Mouse (Mus musculus): ENCODE measurements around the gene Farsb. TPM values are rescaled to one million over a fixed set of nuclear protein-coding genes. Genes with fewer than 3 reads are reported as not detected.

The Farsb gene
- polyA plus RNA-seq, 2 experiments, result 60.3 to 124 TPM

GRCm38 (mm10) chr1:78525189-78525886 is 36.6 kb upstream of the Farsb start:
- Histone ChIP-seq H3K36me3 (ENCODE audit: control insufficient read depth, insufficient read depth, low read length) (no peaks in the 10 kb centered on the region), H3K9ac (ENCODE audit: low read depth, low read length, severe bottlenecking) (no peak overlapping the region), H3K4me2 (replicated peaks; ENCODE audit: low read depth, low read length, severe bottlenecking) (no peak overlapping the region), H3K4me1 (ENCODE audit: control insufficient read depth, insufficient read depth, low read length) (no peaks in the 10 kb centered on the region), H3K9me3 (ENCODE audit: control insufficient read depth, low read length) (no peaks in the 10 kb centered on the region), H3K27ac (replicated peaks; ENCODE audit: low read depth, low read length) (no peak overlapping the region), H3K4me3 (replicated peaks; ENCODE audit: low read length) (no peak overlapping the region), H3K27me3 (ENCODE audit: control insufficient read depth, insufficient read depth, low read length) (no peaks in the 10 kb centered on the region)
- 45% methylated on average over 23 of the region's 23 CpGs for WGBS
- DNase-seq (ENCODE audit: low spot score), result peak; percentile 49
- ATAC-seq (ENCODE audit: low FRiP score, low read depth), result no peak
- TF ChIP-seq POLR2A (IDR thresholded peaks at IDR 0.05; ENCODE audit: borderline replicate concordance, extremely low read depth, insufficient read depth, insufficient read length), result no peak

- Histone ChIP-seq H3K36me3 (ENCODE audit: control insufficient read depth, insufficient read depth, low read length) (no peaks in the 10 kb centered on the region), H3K9ac (ENCODE audit: low read depth, low read length, severe bottlenecking) (no peak overlapping the region), H3K4me2 (replicated peaks; ENCODE audit: low read depth, low read length, severe bottlenecking) (no peak overlapping the region), H3K27me3 (ENCODE audit: control insufficient read depth, insufficient read depth, low read length) (no peaks in the 10 kb centered on the region), H3K27ac (replicated peaks; ENCODE audit: low read depth, low read length) (no peak overlapping the region), H3K4me1 (ENCODE audit: control insufficient read depth, insufficient read depth, low read length) (no peaks in the 10 kb centered on the region), H3K4me3 (replicated peaks; ENCODE audit: low read length) (no peak overlapping the region), H3K9me3 (ENCODE audit: control insufficient read depth, low read length) (no peaks in the 10 kb centered on the region)
- TF ChIP-seq POLR2A (IDR thresholded peaks at IDR 0.05; ENCODE audit: borderline replicate concordance, extremely low read depth, insufficient read depth, insufficient read length), result no peak
- no peak for ATAC-seq (ENCODE audit: low FRiP score, low read depth)
- 91% methylated on average over 7 of the region's 7 CpGs for WGBS
- no peak for DNase-seq (ENCODE audit: low spot score)
Measured at GRCm38 (mm10) chr1:78518907-78519306, 30.2 kb upstream of the Farsb start.

- no peak for ATAC-seq (ENCODE audit: low FRiP score, low read depth)
- no peak for DNase-seq (ENCODE audit: low spot score)
- peaks cover 5% of the 10 kb centered on the region; the same call in 1 of the 2 replicates for H3K27me3 ChIP-seq (ENCODE audit: control insufficient read depth, insufficient read depth, low read length)
- 80% methylated on average over 8 of the region's 8 CpGs for WGBS
- H3K4me2 ChIP-seq (replicated peaks; ENCODE audit: low read depth, low read length, severe bottlenecking), result no peak overlapping the region
- H3K9ac ChIP-seq (ENCODE audit: low read depth, low read length, severe bottlenecking), result no peak overlapping the region
- no peaks in the 10 kb centered on the region for H3K36me3 ChIP-seq (ENCODE audit: control insufficient read depth, insufficient read depth, low read length)
- H3K9me3 ChIP-seq (ENCODE audit: control insufficient read depth, low read length), result no peaks in the 10 kb centered on the region
- H3K27ac ChIP-seq (replicated peaks; ENCODE audit: low read depth, low read length), result no peak overlapping the region
- H3K4me1 ChIP-seq (ENCODE audit: control insufficient read depth, insufficient read depth, low read length), result peaks cover 4% of the 10 kb centered on the region; the same call in 1 of the 2 replicates
- TF ChIP-seq POLR2A (IDR thresholded peaks at IDR 0.05; ENCODE audit: borderline replicate concordance, extremely low read depth, insufficient read depth, insufficient read length), result no peak
- H3K4me3 ChIP-seq (replicated peaks; ENCODE audit: low read length), result no peak overlapping the region
Measured at GRCm38 (mm10) chr1:78512756-78513155, 24.1 kb upstream of the Farsb start.

- H3K4me3 ChIP-seq (replicated peaks; ENCODE audit: low read length), result peak within 1 kb of the TSS; percentile 32
- no peak within 1 kb of the TSS for H3K27ac ChIP-seq (replicated peaks; ENCODE audit: low read depth, low read length)
- TF ChIP-seq POLR2A (IDR thresholded peaks at IDR 0.05; ENCODE audit: borderline replicate concordance, extremely low read depth, insufficient read depth, insufficient read length), result no peak
- peak within 1 kb of the TSS; percentile 41 for H3K9ac ChIP-seq (ENCODE audit: low read depth, low read length, severe bottlenecking)
- H3K36me3 ChIP-seq (ENCODE audit: control insufficient read depth, insufficient read depth, low read length), result no peaks in the 10 kb centered on the region
- ATAC-seq (ENCODE audit: low FRiP score, low read depth) (no peak), DNase-seq (ENCODE audit: low spot score) (no peak)
- H3K9me3 ChIP-seq (ENCODE audit: control insufficient read depth, low read length), result no peaks in the 10 kb centered on the region
- H3K4me1 ChIP-seq (ENCODE audit: control insufficient read depth, insufficient read depth, low read length), result peaks cover 4% of the 10 kb centered on the region; the same call in 1 of the 2 replicates
- peaks cover 5% of the 10 kb centered on the region; the same call in 1 of the 2 replicates for H3K27me3 ChIP-seq (ENCODE audit: control insufficient read depth, insufficient read depth, low read length)
- 3% methylated on average over 21 of the region's 25 CpGs for WGBS
- peak within 1 kb of the TSS; percentile 58 for H3K4me2 ChIP-seq (replicated peaks; ENCODE audit: low read depth, low read length, severe bottlenecking)
Measured at GRCm38 (mm10) chr1:78511621-78512160, 23.0 kb upstream of the Farsb start, which contains the start of gene BC035947. Gene BC035947 (minus strand): TSS chr1:78512158.

GRCm38 (mm10) chr1:78510862-78511261 is 22.2 kb upstream of the Farsb start, which contains the start of gene Mogat1:
Gene Mogat1 (plus strand): TSS chr1:78510991.
- 69% methylated on average over 5 of the region's 5 CpGs for WGBS
- TF ChIP-seq POLR2A (IDR thresholded peaks at IDR 0.05; ENCODE audit: borderline replicate concordance, extremely low read depth, insufficient read depth, insufficient read length), result no peak
- Histone ChIP-seq H3K4me2 (replicated peaks; ENCODE audit: low read depth, low read length, severe bottlenecking) (peak within 1 kb of the TSS; percentile 58), H3K4me3 (replicated peaks; ENCODE audit: low read length) (peak within 1 kb of the TSS; percentile 32), H3K36me3 (ENCODE audit: control insufficient read depth, insufficient read depth, low read length) (no peaks in the 10 kb centered on the region), H3K27ac (replicated peaks; ENCODE audit: low read depth, low read length) (no peak within 1 kb of the TSS), H3K9me3 (ENCODE audit: control insufficient read depth, low read length) (no peaks in the 10 kb centered on the region), H3K27me3 (ENCODE audit: control insufficient read depth, insufficient read depth, low read length) (peaks cover 5% of the 10 kb centered on the region; the same call in 1 of the 2 replicates), H3K9ac (ENCODE audit: low read depth, low read length, severe bottlenecking) (peak within 1 kb of the TSS; percentile 41), H3K4me1 (ENCODE audit: control insufficient read depth, insufficient read depth, low read length) (peaks cover 4% of the 10 kb centered on the region; the same call in 1 of the 2 replicates)
- ATAC-seq (ENCODE audit: low FRiP score, low read depth) (no peak), DNase-seq (ENCODE audit: low spot score) (no peak)
